Mouse (Mus musculus) thymus, postnatal 10 days (tissue): ENCODE results near the gene Metrn.
"Not testable (repeated sequence)": the region's sequence is repeated elsewhere in the genome, so short reads cannot be mapped to it uniquely, and the experiment has no call there.

Source experiments
- DNase-seq, 2 experiments: peaks; one replicate each; pipeline ENCODE4 v3.0.0; 2021; ENCODE audit warnings: low spot score in 2 of 2

Gene Metrn

DNA sequence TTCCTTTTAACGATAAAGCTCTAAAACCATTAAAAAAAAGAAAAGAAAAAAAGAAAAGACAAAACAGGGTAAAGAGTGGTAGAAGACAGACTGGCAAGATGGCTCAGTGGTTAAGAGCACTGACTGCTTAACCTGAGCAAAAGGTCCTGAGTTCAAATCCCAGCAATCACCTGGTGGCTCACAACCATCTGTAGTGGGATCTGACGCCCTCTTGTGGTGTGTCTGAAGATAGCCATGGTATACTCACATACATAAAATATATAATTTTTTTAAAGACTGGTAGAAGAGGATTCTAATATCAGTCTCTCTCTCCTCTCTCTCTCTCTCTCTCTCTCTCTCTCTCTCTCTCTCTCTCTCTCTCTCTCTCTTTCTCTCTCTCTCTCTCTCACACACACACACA lies 10.5 kb upstream of the Metrn start:
- DNase-seq = not testable (repeated sequence)

DNA sequence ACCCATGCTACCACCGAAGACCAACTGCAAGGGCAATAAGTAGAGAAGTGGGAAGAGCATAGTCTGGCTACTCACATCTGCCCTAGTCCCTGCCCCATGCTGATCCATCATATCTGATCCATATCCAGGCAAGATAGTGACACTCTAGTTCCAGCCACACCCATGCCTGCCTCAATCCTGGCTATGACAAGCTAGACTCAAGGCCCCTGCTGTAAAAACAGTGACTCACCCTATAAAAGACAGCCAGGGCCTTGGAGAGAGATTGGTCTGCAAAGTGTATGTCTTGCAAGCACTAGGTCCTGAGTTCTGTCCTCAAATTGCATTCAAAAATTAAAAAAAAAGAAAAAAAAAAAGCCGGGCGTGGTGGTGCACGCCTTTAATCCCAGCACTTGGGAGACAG lies 9.6 kb upstream of the Metrn start:
- DNase-seq = no peak

DNA sequence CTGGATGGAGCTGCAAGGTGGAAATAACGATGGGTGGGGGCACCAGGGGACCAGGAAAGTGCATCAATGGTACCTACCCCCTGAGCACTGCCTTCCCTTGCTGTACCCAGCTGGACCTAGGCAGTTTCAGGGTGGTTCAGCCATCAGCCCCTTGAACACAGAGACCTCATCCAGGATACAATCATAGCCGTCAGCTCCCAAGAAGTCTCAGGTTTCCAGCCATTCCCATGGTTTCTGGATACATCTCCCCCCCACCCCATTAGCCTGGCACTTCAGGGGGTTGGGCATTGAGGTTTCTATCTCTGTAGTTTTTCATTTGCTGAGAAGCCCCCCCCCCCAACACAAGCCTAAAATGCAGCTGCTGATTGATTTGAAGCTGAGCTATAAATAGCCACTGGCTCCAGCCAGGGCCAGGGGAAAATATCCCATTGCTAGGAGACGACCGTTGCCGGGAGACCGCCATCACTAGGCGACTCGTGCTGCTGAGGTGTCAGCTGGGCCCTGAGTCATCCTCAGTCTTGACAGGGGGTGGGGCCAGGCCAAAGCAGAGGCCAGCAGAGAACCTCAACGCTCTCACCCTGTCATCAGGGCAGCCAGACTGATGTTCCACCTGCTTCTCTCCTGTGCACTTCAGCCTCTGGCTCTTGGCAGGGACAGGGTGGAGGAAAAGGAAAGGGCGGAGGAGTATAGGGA lies 6.0 kb upstream of the Metrn start:
- DNase-seq = no peak

DNA sequence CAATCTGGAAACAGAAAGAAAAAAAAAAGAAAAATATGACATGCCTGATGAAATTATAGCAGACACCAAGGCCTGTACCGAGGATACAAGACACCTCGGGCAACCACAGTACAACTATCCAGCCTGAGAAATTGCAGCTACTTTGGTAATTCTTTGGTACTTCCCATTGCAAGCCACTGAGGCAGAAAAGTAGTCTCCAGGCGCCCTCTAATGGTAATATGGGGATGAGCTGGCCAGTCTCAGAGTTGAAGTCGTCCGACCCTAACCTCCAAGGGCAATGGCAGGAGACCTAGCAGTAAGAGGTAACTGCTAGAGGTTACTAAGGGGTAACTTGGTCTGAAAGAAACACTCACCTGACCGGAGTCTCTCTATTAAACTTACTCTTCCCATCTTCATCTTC lies 4.1 kb upstream of the Metrn start:
- DNase-seq = peak; percentile 55 to 72

DNA sequence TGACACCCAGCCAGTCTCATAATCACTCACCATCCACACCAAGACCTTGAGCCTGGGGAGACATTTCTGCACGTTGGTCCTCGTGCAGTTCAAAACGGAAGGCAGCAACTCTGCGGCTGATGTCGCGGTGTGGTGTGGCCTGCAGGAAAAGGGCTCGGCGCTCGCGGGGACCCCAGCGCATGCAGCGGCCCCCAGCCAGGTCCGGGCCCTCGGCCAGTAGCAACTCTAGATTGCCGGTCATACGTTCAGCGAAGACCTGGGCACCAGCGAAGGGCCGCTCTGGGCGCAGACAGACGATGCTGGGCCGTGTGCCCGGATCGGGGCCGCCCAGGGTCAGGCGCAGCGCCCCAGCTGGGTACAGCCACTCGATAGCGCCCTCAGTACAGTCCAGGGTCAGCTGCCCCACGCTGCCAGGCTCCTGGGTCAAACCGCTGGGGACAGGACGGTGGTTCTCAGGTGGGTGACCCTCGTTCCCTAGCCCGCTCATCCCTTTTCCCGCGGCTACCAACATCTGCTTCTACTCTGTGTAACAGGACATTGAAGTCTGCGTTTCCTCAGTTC lies 645 bp downstream of the Metrn start:
- DNase-seq = peak in 1 of 2 experiments; percentile 25

DNA sequence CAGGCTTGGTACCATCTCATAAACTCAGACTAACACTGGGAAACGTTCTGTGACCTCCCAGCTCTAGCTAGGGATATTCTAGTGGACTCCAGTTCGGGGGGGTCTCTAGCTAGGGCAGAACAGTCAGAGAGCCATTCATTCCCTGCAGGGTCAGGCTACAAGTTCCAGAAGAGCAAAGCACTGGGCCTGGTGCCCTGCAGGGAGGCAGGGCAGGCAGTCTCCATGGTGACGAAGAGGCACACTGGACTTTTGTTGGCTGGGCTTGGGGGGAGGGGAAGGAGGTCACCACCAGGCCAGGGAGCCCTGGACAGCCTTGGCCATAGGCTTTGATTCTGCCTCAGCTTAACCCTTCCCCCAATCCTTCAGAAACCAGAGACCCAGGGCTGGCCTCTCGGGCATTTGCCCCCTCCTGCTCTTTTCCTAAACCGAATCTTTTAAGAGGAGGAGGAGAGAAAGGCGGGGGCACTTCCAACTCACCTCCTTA lies 1.3 kb downstream of the Metrn start, which contains the start of gene AC134908.4:
TSS of gene AC134908.4 (minus strand) at position 51 of the 484 bp plus-strand sequence.
- DNase-seq = no peak

DNA sequence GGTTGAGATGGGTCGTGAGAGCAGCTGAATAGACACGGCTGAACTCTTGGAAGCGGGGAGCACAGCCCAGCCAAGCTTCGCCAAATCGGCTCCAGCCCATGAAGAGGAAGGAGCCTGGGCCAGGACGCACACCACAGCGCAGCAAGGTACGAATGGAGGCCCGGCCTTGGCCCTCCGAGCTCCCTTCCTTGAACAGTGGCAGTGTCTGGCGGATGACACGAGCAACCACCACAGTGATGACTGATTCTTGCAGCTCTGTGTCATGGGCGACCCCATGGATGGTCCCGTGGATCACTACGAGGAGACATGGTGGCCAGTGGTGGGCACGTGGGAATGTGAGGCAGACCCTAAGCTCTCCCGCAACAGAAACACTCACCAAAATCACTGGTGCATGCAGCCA lies 1.9 kb downstream of the Metrn start:
- DNase-seq = no peak

DNA sequence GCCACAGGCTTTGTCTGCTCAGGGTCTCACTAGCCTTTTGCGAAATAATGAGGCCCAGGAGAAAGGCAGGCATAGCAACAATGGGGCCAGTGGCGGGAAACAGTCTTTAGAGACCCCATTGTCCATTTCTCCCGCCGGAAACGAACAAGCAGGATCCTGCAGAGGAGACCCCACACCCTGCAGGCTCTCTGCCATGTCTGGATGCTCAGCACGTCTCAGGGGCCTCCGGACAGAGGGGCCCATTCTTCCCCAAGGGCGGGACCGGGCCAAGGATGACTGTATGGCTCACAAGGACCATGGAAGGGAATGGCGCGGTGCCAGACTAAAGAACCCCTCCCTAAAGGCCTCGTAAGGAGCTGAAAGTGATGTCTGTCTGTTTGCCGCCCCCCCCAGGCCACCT lies 2.7 kb downstream of the Metrn start:
- DNase-seq = no peak

DNA sequence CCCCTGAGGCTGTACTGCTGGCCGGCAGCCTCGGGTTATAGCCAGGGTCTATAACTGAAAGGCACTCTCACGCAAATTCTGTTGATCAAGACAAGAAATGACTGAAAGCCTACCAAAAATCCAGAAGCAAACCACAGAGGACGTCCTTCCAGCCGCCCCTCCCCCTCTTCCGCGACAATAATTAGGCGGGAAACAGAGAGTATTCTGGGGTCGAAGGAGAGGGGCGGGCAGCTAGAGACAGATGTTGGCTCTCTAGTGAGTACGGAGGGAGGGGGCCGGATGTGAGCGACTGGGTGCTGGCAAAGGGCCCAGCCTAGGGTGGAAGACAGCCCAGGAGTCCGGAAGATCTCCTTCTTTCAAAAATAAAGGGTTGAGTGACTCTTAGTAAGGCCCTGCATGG lies 4.3 kb downstream of the Metrn start, which contains the start of gene Fam173a:
TSS of gene Fam173a (minus strand) at position 287 of the 400 bp plus-strand sequence.
- peak; percentile 81 to 82 for DNase-seq

DNA sequence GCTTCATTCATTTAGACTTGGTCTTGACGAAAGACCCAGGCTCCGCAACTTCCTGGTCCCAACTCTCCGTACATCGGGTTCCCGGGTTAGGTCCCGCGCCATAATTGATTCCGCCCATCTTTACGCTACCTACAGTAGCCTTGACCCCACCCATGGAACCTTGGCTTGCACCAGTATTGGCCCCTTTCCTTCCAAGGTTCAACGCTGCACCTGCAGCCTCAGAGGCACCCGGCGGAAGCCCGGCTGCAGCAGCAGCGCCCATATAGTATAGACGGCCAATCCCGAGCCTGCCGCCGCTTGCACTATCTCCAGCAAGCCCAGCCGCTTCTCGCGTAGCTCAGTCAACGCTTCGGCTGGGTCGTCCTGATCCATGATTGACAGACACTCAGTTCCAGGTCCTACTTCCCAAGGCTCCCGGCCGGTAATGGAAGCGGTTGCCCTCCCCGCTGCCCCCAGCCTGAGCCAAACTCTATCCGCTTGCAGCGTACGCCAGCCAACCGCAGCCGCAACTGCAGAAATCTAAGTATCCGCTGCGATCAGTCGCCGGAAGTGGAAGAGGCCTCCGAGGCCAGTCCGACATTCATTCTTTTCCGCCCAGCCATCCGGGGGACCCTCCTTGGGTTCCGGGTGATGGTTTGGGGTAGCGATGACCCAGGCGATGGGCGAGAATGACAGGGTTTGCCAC lies 5.0 kb downstream of the Metrn start:
- DNase-seq = peak; percentile 76 to 84

DNA sequence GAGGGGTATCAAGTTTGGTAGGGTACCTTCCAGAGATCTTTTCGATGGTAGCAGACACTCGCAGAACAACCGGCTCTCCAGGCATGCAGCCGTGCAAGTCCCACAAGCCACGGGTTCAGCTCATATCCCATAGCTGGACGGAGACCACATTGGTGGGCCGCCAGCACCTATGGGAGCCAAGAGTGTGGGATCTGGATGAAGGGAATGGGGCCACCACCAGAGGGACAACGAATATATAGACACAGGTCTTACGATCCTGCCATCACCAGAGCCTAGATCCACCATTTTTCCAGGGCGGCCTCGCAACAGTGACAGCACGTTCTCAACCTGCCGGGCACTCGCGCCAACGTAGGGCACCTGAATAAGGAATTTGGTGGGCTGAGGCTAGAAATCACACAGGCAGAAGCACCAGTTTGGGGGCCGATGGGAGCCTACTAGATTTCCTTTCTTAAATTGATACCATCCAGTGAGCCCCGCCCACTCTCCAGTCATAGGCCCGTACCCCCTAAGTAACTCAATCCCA lies 5.6 kb downstream of the Metrn start:
- DNase-seq = no peak

DNA sequence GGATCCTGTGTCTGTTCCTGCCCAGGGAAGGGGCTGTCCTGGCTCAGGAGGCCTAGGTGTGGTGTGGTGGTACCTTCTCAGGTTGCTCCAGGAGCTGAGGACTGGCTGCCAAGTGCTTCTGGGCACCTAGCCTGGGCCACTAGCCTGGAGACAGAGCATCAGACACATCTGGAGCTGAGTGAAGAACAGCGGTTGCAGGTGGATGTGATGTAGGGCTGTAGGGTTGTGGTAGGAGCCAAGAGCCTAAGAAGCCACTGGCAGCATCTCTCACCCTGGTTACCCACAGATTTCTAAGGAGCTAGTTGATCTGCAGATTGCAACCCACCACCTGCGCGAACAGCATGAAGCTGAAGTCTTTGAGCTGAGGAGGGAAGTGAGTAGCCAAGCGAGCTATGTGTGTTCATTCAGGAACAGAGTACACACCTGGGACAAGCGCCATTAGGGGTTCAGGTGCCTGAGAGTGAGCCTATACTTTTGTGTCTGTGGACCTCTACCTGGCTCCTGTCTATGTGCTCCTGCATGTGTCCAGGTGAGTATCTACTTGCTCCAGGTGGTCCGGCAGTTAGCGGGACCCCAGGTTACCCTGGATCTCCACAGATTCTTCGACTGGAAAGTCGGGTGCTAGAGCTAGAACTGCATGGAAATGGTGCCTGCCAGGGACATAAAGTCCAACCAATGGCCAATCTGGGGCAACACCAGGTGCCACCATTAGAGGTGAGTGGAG lies 10.0 kb downstream of the Metrn start:
- no peak for DNase-seq

DNA sequence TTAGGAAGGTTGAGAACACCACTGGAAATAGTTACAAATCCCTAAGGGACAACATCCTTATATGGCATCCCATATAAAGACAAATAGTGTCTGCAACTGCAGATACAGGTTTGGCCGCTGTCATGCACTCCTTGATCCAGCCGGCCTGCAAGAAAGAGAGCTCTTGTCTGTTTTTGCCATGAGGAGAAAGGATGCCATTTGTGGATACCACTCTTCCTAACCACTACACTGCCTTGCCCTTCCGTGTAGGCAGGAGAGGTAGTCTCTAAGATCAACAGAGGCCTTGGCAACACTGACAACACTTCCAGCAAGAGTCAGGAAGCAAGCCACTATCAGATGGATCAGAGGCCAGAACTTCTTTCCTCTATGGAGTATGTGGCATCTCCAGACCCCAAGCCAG lies 10.7 kb downstream of the Metrn start, which contains the start of gene Ccdc78:
TSS of gene Ccdc78 (plus strand) at position 301 of the 400 bp plus-strand sequence.
- no peak for DNase-seq

DNA sequence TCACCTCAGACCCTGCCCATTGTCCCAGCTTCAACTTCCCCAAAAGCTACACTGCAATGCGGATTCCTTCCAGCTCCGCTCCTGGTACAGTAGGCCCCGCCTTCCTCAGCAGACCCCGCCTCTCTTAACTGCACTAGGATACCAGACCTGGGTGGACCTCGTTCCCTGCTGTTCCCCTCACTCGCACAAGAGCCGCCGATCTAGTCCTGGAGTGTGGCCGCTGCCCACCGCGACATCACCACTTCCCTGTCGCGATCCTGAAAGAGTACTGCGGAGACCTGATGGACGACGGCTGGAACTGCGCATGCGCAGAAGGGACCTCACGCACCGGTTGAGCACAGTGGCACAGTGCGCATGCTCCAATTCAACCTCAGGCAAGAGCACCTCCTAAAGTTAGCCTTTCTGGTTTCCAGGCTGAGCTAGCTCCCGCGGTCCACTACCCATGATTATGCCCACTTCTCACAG lies 11.6 kb downstream of the Metrn start, which contains the start of gene Haghl:
TSS of gene Haghl (minus strand) at position 393 of the 465 bp plus-strand sequence.
- peak; percentile 86 to 96 for DNase-seq

DNA sequence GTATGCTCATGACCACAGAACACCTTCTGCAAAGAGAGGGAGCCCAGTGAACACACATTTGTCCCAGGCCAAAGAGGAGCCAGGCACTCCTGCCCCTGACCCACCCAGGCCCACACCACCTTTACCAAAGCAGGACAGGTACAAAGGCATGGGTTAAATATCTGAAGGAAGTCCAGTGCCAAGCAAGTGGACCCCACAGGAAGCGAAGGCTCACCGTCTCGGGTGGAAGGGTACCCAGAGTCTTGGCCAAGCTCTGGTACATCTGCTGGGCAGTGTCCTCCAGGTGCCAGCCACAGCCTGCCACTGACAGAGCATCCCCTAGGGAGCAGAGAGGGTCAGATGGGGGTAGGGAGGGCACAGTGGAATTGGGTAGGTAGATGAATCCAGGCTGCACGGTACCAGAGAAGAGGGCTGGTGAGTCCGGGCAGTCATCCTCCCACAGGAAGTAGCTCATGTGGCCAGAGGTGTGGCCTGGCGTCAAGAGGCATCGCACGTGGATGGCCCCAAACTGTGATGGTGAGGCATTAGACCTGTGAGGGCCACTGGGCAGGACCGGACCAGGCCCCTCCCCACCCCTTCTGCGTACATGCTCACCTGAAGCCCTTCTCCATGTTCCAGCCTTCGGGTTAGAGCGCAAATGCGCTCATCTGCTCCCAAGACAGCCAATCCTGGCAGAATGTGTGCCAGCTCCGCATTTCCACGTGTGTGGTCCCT lies 12.9 kb downstream of the Metrn start:
- no peak for DNase-seq

DNA sequence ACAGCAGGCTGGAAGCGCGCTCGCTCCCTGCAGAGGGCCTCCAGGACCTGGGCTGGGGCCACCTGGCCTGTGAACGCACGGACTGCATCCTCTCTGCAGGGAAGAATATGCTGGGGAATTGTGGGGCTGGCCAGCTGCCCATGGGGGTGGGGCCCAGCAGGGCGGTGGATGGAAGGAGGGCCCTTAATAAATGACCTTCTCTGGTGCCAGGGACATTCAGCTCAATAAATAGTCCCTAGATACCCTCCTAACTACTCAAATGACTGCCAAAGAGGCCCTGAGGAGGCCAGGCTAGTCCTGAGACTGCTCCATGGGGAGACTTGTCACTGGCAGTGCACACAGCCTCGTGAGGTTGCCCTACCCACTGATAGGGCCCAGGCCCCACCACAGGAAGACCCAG lies 13.8 kb downstream of the Metrn start:
- no peak for DNase-seq

DNA sequence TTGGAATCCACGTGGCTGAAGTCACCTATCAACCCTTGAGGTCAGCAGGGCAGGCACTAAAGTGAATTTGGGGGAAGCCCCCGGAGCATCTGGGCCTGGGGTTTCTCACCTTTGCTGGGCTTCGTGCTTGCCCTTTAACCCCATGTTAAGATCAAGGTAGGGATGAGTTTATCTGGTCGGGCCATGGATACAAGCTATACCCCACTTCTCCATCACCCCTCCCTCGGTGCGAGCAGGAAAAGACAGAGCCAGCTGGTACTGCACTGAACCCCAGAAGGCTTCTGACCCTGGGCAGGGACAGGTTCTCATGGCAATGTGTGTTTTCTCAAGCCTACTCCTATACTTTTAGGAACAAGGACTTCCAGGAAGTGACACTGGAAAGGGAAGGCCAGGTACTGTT lies 15.6 kb downstream of the Metrn start:
- no peak for DNase-seq

DNA sequence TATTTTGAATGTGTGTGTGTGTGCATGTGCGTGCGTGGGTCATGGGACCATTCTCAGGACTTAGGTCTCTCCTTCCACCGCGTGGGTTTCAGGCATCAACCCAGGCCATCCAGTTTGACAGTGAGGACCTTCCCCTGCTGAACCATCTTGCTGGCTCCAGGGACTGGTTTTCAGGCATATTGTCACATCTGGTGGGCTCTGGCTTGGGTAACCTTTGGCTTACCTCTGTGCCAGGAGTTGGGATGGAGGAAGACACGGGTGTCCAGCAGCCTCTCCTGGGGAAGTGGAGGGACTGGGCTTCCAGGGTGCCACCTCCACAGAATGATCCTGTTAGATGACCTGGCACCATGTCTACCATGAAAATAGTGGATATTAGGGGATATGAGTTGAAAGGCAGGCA lies 19.0 kb downstream of the Metrn start:
- DNase-seq = no peak

DNA sequence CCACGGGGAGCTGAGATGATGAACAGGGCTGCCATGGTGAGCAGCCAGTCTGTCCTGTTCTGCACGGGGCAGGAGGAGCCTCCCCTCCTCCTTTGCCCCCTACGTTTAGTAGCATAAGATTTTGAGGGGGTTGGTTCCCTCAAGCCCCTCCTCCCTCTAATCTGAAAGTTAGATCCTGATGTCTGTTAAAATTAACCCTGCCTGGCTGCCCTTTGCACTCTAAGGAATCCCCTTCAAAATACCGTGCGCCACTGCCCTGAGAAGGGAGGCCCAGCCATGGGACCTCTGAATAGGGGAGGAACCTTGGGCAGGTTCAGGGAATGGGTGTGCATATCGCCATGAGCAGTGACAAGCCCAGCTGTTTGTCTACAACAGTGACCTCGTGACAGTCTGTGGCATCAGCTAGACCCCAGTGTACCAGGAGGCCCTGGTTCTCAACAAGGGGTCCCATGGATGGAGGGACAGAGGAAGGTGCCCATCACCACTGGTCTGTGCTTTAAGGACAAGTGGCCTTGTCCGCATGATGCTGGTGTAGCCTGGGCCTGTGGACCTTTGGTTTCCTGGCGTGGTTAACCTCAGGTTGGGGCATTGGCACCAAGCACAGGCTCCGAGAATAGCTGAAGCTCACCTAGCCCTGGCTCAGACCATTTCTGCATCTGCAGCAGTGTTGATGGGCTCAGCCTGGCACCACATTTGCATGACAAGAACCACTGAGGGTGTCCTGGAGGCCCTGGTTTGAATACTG lies 21.4 kb downstream of the Metrn start:
- no peak for DNase-seq

DNA sequence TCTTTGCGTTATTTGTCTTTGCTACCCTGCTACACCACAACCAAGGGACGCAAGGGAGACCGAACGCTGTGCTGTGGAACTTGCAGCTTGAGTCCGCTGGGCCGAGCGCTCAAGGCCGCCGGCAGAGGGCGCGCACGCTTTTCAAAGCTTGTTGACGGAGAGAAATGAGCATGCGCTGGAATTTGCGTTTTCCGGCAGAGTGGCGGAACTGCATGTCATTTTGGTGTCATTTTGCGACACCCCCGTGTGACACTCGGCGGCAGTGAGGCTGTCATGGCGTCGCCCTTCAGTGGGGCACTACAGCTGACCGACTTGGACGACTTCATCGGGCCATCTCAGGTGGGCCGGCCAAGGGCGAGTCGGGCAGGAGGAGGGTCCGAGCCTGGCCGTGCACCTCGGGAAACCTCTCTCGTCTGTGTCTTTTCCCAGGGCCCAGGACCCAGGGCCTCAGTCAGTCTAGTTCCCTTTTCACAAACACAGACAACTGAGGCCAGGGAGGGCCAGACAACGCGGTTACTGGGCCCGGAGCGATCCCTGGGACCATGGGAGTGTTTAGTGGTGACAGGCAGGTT lies 23.3 kb downstream of the Metrn start, which contains the start of gene Narfl:
TSS of gene Narfl (plus strand) at position 228 of the 572 bp plus-strand sequence.
- peak; percentile 92 to 99 for DNase-seq
